Mouse (Mus musculus) midbrain, embryonic 15.5 days (tissue): Measurements from ENCODE around the gene Lhx1. TPM values are rescaled to one million over a fixed set of nuclear protein-coding genes. Genes with fewer than 3 reads are reported as not detected.

Experiments used
- ATAC-seq: fragments of 200-750 bp; cut with Nextera tagmentation; replicated peaks from 2 replicates; pipeline ENCODE4 v1.8.0; 2017; ENCODE audit warnings: moderate TSS enrichment
- H3K27ac ChIP-seq: fragments of 300-500 bp; sonication (generic); 2 replicates; pipeline ENCODE4 v1.5.1; 2015; ENCODE audit warnings: mild to moderate bottlenecking, inconsistent platforms
- H3K27me3 ChIP-seq: fragments of 300-500 bp; sonication (generic); replicated peaks from 2 replicates; pipeline ENCODE4 v1.6.1; 2015; ENCODE audit warnings: inconsistent platforms
- H3K36me3 ChIP-seq: fragments of 300-500 bp; sonication (generic); replicated peaks from 2 replicates; pipeline ENCODE4 v1.6.1; 2015; ENCODE audit warnings: inconsistent platforms
- H3K4me1 ChIP-seq: fragments of 300-500 bp; sonication (generic); 2 replicates; pipeline ENCODE4 v1.6.1; 2015; ENCODE audit warnings: inconsistent platforms
- H3K4me2 ChIP-seq: fragments of 300-500 bp; sonication (generic); 2 replicates; pipeline ENCODE4 v1.6.1; 2015; ENCODE audit warnings: inconsistent platforms, mild to moderate bottlenecking, moderate library complexity
- H3K4me3 ChIP-seq: fragments of 300-500 bp; sonication (generic); 2 replicates; pipeline ENCODE4 v1.5.1; 2015; ENCODE audit warnings: mild to moderate bottlenecking, inconsistent platforms
- H3K9ac ChIP-seq: fragments of 300-500 bp; sonication (generic); 2 replicates; pipeline ENCODE4 v1.6.1; 2015; ENCODE audit warnings: mild to moderate bottlenecking, inconsistent platforms
- H3K9me3 ChIP-seq: fragments of 300-500 bp; sonication (generic); 2 replicates; pipeline ENCODE4 v1.6.1; 2016; ENCODE audit warnings: inconsistent platforms
- WGBS: fragments of 180-500 bp; shearing (Covaris S2); methylation state at CpG from one replicate; pipeline ENCODE4 v1.1.7; 2015; ENCODE audit warnings: mixed read lengths; 5-methylcytosine and 5-hydroxymethylcytosine counted together
- polyA plus RNA-seq: library from polyadenylated mRNA; unstranded; fragments of >200 nt; fragmentation: Nextera tagmentation; extraction: Ambion mirVana; gene quantifications from 2 replicates; pipeline ENCODE4 v1.2.1, GENCODE M21; 2015

Gene Lhx1
- polyA plus RNA-seq, 1 experiment from 2014 or later, result 43.3 TPM

- H3K4me1 ChIP-seq, result no peaks in the 10 kb centered on the region
- H3K27me3 ChIP-seq, result no peaks in the 10 kb centered on the region
- H3K36me3 ChIP-seq, result no peaks in the 10 kb centered on the region
- 71% methylated on average over 14 of the region's 14 CpGs for WGBS
- no peak overlapping the region for H3K27ac ChIP-seq
- H3K4me3 ChIP-seq, result no peak overlapping the region
- no peak overlapping the region for H3K9ac ChIP-seq
- H3K9me3 ChIP-seq, result no peaks in the 10 kb centered on the region
- ATAC-seq, result no peak
- no peak overlapping the region for H3K4me2 ChIP-seq
These were observed 28.6 kb upstream of the Lhx1 start for GRCm38 (mm10) chr11:84553821-84554450.

- Histone ChIP-seq H3K9me3 (no peaks in the 10 kb centered on the region), H3K9ac (no peak overlapping the region), H3K4me2 (no peak overlapping the region), H3K27me3 (no peaks in the 10 kb centered on the region), H3K4me3 (no peak overlapping the region), H3K36me3 (no peaks in the 10 kb centered on the region), H3K4me1 (0 out of 2 replicates have a peak, but pooled peaks cover 5% of the 10 kb centered on the region), H3K27ac (no peak overlapping the region)
- no peak for ATAC-seq
- 89% methylated on average over 4 of the region's 4 CpGs for WGBS
These were observed 26.0 kb upstream of the Lhx1 start for GRCm38 (mm10) chr11:84551296-84551695.

GRCm38 (mm10) chr11:84549258-84549791 is 24.0 kb upstream of the Lhx1 start:
- H3K9ac ChIP-seq, result no peak overlapping the region
- 56% methylated on average over 6 of the region's 6 CpGs for WGBS
- H3K27ac ChIP-seq, result no peak overlapping the region
- no peaks in the 10 kb centered on the region for H3K36me3 ChIP-seq
- no peak overlapping the region for H3K4me2 ChIP-seq
- ATAC-seq, result no peak
- no peaks in the 10 kb centered on the region for H3K27me3 ChIP-seq
- no peaks in the 10 kb centered on the region for H3K9me3 ChIP-seq
- H3K4me3 ChIP-seq, result no peak overlapping the region
- H3K4me1 ChIP-seq, result 0 out of 2 replicates have a peak, but pooled peaks cover 5% of the 10 kb centered on the region

DNA sequence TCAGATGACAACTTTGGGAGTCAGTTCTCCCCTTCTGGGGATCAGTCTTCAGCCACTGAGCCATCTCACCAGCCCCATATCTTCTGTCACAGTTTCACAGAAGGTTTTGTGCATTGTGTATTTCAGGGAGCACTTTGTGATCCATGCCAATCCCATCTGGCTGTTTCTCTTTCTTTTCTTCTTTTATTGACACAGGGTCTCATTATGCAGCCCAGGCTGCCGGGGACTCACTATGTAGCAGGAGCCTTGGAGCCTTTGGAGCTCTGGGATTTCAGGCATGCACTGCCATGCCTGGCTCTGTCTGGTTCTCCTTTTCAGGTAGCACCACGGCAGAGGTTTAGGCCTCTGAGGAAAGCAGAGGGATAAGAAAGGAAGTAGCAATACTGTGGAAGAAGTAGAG is 23.0 kb upstream of the Lhx1 start:
- Histone ChIP-seq H3K27ac (no peak overlapping the region), H3K27me3 (no peaks in the 10 kb centered on the region), H3K4me1 (0 out of 2 replicates have a peak, but pooled peaks cover 5% of the 10 kb centered on the region), H3K4me2 (no peak overlapping the region), H3K9me3 (no peaks in the 10 kb centered on the region), H3K36me3 (no peaks in the 10 kb centered on the region), H3K4me3 (no peak overlapping the region), H3K9ac (no peak overlapping the region)
- ATAC-seq, result no peak
- WGBS, result 10% methylated on average over 2 of the region's 2 CpGs

DNA sequence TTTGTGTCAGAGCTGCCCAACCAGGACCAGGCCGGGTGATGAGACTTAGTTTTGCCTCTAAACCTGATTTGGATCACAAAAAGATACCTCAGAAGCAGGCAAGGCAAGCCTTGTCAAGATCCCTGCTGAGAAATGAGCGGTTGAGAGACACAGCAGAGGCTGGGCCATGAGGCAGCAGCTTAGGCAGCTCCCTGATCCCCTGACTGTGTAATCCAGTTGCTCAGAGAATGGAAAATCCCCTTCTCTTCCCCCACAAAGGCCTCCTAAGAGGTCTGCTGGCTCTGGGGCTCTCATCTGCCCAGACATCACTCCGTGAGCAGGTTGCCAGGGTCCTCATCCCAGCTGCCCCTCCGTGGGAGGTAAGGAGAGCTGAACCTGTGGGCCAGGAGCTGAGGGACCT is 14.6 kb upstream of the Lhx1 start:
- Histone ChIP-seq H3K27me3 (no peaks in the 10 kb centered on the region), H3K4me1 (peaks cover 13% of the 10 kb centered on the region), H3K9ac (no peak overlapping the region), H3K27ac (no peak overlapping the region), H3K9me3 (no peaks in the 10 kb centered on the region), H3K36me3 (no peaks in the 10 kb centered on the region), H3K4me3 (no peak overlapping the region), H3K4me2 (no peak overlapping the region)
- 9% methylated on average over 4 of the region's 4 CpGs for WGBS
- no peak for ATAC-seq

- H3K36me3 ChIP-seq, result no peaks in the 10 kb centered on the region
- peaks cover 52% of the 10 kb centered on the region for H3K27me3 ChIP-seq
- H3K4me1 ChIP-seq, result peaks cover 44% of the 10 kb centered on the region
- peak overlapping the region; percentile 11; the same call in 1 of the 2 replicates for H3K9ac ChIP-seq
- WGBS, result 8% methylated on average over 14 of the region's 14 CpGs
- peak overlapping the region; percentile 65 for H3K4me2 ChIP-seq
- peak overlapping the region; percentile 29 for H3K4me3 ChIP-seq
- peak overlapping the region; percentile 86 for H3K27ac ChIP-seq
- no peak for ATAC-seq
- H3K9me3 ChIP-seq, result no peaks in the 10 kb centered on the region
These were observed 4.7 kb upstream of the Lhx1 start for GRCm38 (mm10) chr11:84529797-84530703.

- Histone ChIP-seq H3K4me3 (peak overlapping the region; percentile 29), H3K36me3 (no peaks in the 10 kb centered on the region), H3K9me3 (no peaks in the 10 kb centered on the region), H3K27ac (peak overlapping the region; percentile 86), H3K4me1 (peaks cover 52% of the 10 kb centered on the region), H3K27me3 (peaks cover 55% of the 10 kb centered on the region), H3K4me2 (peak overlapping the region; percentile 65), H3K9ac (peak overlapping the region; percentile 11)
- no peak for ATAC-seq
- WGBS, result under 1% methylated on average over 24 of the region's 24 CpGs
These were observed 3.9 kb upstream of the Lhx1 start for GRCm38 (mm10) chr11:84529143-84529755.

- peak overlapping the region; percentile 70 for H3K9ac ChIP-seq
- H3K4me3 ChIP-seq, result peak overlapping the region; percentile 56
- H3K27me3 ChIP-seq, result peaks cover 56% of the 10 kb centered on the region
- no peaks in the 10 kb centered on the region for H3K9me3 ChIP-seq
- H3K27ac ChIP-seq, result peak overlapping the region; percentile 86
- H3K36me3 ChIP-seq, result no peaks in the 10 kb centered on the region
- no peak for ATAC-seq
- 3% methylated on average over 29 of the region's 29 CpGs for whole genome bisulfite sequencing
- H3K4me1 ChIP-seq, result peaks cover 48% of the 10 kb centered on the region
- peak overlapping the region; percentile 65 for H3K4me2 ChIP-seq
These were observed 1.9 kb upstream of the Lhx1 start for GRCm38 (mm10) chr11:84526976-84527860.

DNA sequence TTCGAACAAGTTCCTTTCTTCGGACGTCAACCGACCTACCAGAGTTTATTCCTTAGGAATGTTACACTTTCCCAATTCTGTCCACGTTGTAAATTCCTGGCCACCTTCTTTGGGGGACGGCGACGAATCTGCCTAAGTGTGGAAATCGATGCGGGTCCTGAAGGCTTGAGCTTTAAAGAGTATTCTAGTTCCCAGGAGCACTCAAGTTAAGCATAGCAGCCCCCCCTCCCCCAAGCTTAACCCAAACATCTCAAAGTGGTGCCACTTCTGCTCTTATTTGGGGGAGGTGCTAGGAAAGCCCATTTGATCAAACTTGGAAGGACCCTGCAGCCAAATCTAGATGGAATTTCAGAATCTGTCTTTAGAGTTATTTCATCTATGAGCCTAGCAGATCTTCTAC is 1.1 kb upstream of the Lhx1 start:
- peaks cover 53% of the 10 kb centered on the region for H3K27me3 ChIP-seq
- H3K9ac ChIP-seq, result peak overlapping the region; percentile 70
- H3K4me2 ChIP-seq, result peak overlapping the region; percentile 65
- peak overlapping the region; percentile 56 for H3K4me3 ChIP-seq
- ATAC-seq, result no peak
- H3K4me1 ChIP-seq, result peaks cover 46% of the 10 kb centered on the region
- 0% methylated on average over 10 of the region's 10 CpGs for WGBS
- no peaks in the 10 kb centered on the region for H3K36me3 ChIP-seq
- H3K27ac ChIP-seq, result peak overlapping the region; percentile 86
- no peaks in the 10 kb centered on the region for H3K9me3 ChIP-seq

DNA sequence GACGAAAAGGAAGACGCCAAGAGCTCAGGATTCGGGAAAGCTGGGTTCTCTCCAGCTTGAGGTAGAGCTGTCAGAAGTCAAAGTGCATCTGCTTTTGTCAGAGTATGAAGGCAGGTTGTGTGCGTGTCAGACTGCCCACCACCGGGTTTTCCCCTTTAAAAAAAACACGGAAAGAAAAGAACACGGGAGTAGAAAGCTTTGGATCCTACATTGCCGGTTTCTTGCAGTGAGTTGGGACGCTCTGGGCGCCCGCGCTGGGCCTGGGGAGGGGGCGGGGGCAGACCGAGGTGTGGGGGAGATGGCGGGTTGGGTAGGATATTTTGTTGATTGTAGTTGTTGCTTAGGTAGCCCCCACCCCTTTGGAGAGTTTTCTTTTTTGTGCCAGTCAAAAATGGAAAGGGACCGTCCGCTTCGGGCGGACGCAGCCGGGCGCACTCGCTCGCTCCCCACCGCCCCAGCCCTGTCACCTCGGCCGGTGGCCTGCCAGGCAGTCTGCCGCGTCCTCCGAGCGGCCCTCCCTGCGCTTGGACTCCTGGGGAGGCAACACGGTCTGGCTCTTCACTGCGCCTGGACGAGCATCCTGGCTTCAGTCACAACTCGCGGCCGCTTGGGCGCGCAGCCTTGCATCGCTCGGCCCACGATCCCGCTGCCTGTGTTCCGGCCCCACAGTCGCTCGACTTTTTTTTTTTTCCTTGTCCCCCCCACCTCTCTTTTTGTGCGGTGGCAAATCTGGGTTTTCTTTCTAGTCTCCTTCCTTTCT is 644 bp downstream of the Lhx1 start:
- peaks cover 34% of the 10 kb centered on the region for H3K4me1 ChIP-seq
- WGBS, result under 1% methylated on average over 48 of the region's 48 CpGs
- H3K36me3 ChIP-seq, result no peaks in the 10 kb centered on the region
- H3K4me3 ChIP-seq, result peak overlapping the region; percentile 56
- H3K27me3 ChIP-seq, result peaks cover 58% of the 10 kb centered on the region
- no peak for ATAC-seq
- H3K4me2 ChIP-seq, result peak overlapping the region; percentile 65
- peak overlapping the region; percentile 70 for H3K9ac ChIP-seq
- peak overlapping the region; percentile 86 for H3K27ac ChIP-seq
- H3K9me3 ChIP-seq, result no peaks in the 10 kb centered on the region
